Mouse (Mus musculus) myocyte (in vitro differentiated cells): ENCODE results near the gene Setd1a. TPM values are rescaled to one million over a fixed set of nuclear protein-coding genes. Genes with fewer than 3 reads are reported as not detected.
A peak's percentile ranks its signal among the peaks of the same experiment; 100 is the strongest.

ENCODE experiments used
- H3K27me3 ChIP-seq: one replicate; pipeline ENCODE4 v1.6.1; 2011; ENCODE audit not compliant: control insufficient read depth, insufficient read depth, insufficient read length
- H3K36me3 ChIP-seq: one replicate; pipeline ENCODE4 v1.6.1; 2011; ENCODE audit not compliant: control insufficient read depth, insufficient read depth
- H3K4me2 ChIP-seq: one replicate; pipeline ENCODE4 v1.6.1; 2011; ENCODE audit warnings: low read depth, control low read depth
- H3K4me3 ChIP-seq: one replicate; pipeline ENCODE4 v1.5.1; 2011; ENCODE audit warnings: mild to moderate bottlenecking, control low read depth, moderate library complexity
- H3K79me2 ChIP-seq: one replicate; pipeline ENCODE4 v1.6.1; 2011; ENCODE audit not compliant: control insufficient read depth, insufficient read depth
- H3ac ChIP-seq: one replicate; pipeline ENCODE4 v1.6.1; 2011; ENCODE audit not compliant: control insufficient read depth, insufficient read length
- CEBPB ChIP-seq: IDR thresholded peaks from 2 replicates; pipeline ENCODE4 v1.6.1; 2011; ENCODE audit warnings: mild to moderate bottlenecking, moderate library complexity; ENCODE audit not compliant: poor library complexity, insufficient read depth, severe bottlenecking
- E2F4 ChIP-seq: IDR thresholded peaks from one replicate; pipeline ENCODE4 v1.6.1; 2011; ENCODE audit warnings: mild to moderate bottlenecking, control low read depth, moderate library complexity; ENCODE audit not compliant: insufficient read depth
- MAX ChIP-seq: IDR thresholded peaks from one replicate; pipeline ENCODE4 v1.6.1; 2011; ENCODE audit warnings: low read depth, mild to moderate bottlenecking, control low read depth
- MYOD1 ChIP-seq, 3 experiments: IDR thresholded peaks; one replicate each; pipeline ENCODE4 v1.6.1; 2011; ENCODE audit warnings: control low read depth in 2 of 3, low read depth in 2 of 3, mild to moderate bottlenecking in 2 of 3, moderate library complexity in 1 of 3; ENCODE audit not compliant: insufficient read length in 2 of 3, control insufficient read depth in 1 of 3
- MYOG ChIP-seq, 3 experiments: IDR thresholded peaks; one replicate each; pipeline ENCODE4 v1.6.1; 2011; ENCODE audit warnings: control low read depth in 2 of 3, low read depth in 2 of 3, mild to moderate bottlenecking in 2 of 3; ENCODE audit not compliant: insufficient read length in 2 of 3, control insufficient read depth in 1 of 3, insufficient read depth in 1 of 3
- POLR2A ChIP-seq: IDR thresholded peaks from one replicate; pipeline ENCODE4 v1.6.1; 2011; ENCODE audit warnings: low read depth, mild to moderate bottlenecking, control low read depth, moderate library complexity; ENCODE audit not compliant: insufficient read length
- POLR2AphosphoS2 ChIP-seq: IDR thresholded peaks from one replicate; pipeline ENCODE4 v1.6.1; 2011; ENCODE audit warnings: low read depth, control low read depth; ENCODE audit not compliant: insufficient read length
- REST ChIP-seq: IDR thresholded peaks from one replicate; pipeline ENCODE4 v1.6.1; 2011; ENCODE audit warnings: mild to moderate bottlenecking, control low read depth, moderate library complexity; ENCODE audit not compliant: insufficient read depth, insufficient read length
- SRF ChIP-seq: IDR thresholded peaks from one replicate; pipeline ENCODE4 v1.6.1; 2011; ENCODE audit warnings: low read depth; ENCODE audit not compliant: control insufficient read depth, insufficient read length
- TCF12 ChIP-seq: IDR thresholded peaks from one replicate; pipeline ENCODE4 v1.6.1; 2011; ENCODE audit warnings: mild to moderate bottlenecking, control low read depth; ENCODE audit not compliant: poor library complexity, insufficient read depth, severe bottlenecking
- TCF3 ChIP-seq: IDR thresholded peaks from one replicate; pipeline ENCODE4 v1.6.1; 2011; ENCODE audit warnings: low read depth, control low read depth; ENCODE audit not compliant: insufficient read length
- USF1 ChIP-seq: IDR thresholded peaks from one replicate; pipeline ENCODE4 v1.6.1; 2011; ENCODE audit warnings: low read depth, mild to moderate bottlenecking, control low read depth, moderate library complexity
- polyA plus RNA-seq: library from polyadenylated mRNA; unstranded; fragments of >200 nt; fragmentation: generic; extraction: Trizol; gene quantifications from one replicate; pipeline ENCODE4 v1.2.1, GENCODE M21; 2012; ENCODE audit warnings: missing spikeins

Gene Setd1a
- polyA plus RNA-seq, 1 experiment, result 13.7 TPM

- Histone ChIP-seq H3K36me3 (peaks cover 16% of the 10 kb centered on the region), H3K79me2 (no peaks in the 10 kb centered on the region), H3K27me3 (no peaks in the 10 kb centered on the region), H3K4me3 (no peak overlapping the region), H3K4me2 (no peak overlapping the region), H3ac (no peak overlapping the region)
- no peak for TF ChIP-seq E2F4
- TF ChIP-seq REST, result no peak
- no peak for TF ChIP-seq POLR2AphosphoS2
- TF ChIP-seq MYOG (IDR thresholded peaks at IDR 0.05; ENCODE audit: control insufficient read depth in 1 of 3, insufficient read depth in 1 of 3, insufficient read length in 2 of 3, low read depth in 2 of 3), result no peak
- TF ChIP-seq SRF, result no peak
These were observed 22.1 kb downstream of the Setd1a start for GRCm38 (mm10) chr7:127798591-127798990.

GRCm38 (mm10) chr7:127799211-127799610 is 22.7 kb downstream of the Setd1a start:
- H3K4me2 ChIP-seq, result no peak overlapping the region
- no peak for TF ChIP-seq CEBPB
- no peak for TF ChIP-seq POLR2A
- H3K36me3 ChIP-seq, result peaks cover 16% of the 10 kb centered on the region
- H3K79me2 ChIP-seq, result no peaks in the 10 kb centered on the region
- H3K4me3 ChIP-seq, result no peak overlapping the region
- no peak overlapping the region for H3ac ChIP-seq
- H3K27me3 ChIP-seq, result no peaks in the 10 kb centered on the region

- peaks cover 14% of the 10 kb centered on the region for H3K36me3 ChIP-seq
These were observed 23.3 kb downstream of the Setd1a start for GRCm38 (mm10) chr7:127799738-127800137.

GRCm38 (mm10) chr7:127800435-127801009 is 24.1 kb downstream of the Setd1a start, which contains the start of gene Hsd3b7:
Hsd3b7 (plus strand) TSS chr7:127800604.
- no peaks in the 10 kb centered on the region for H3K27me3 ChIP-seq
- H3K79me2 ChIP-seq, result no peaks in the 10 kb centered on the region
- no peak within 1 kb of the TSS for H3ac ChIP-seq
- H3K4me3 ChIP-seq, result no peak within 1 kb of the TSS
- H3K36me3 ChIP-seq, result peaks cover 10% of the 10 kb centered on the region
- TF ChIP-seq POLR2A (peak; percentile 70), E2F4 (no peak), POLR2AphosphoS2 (peak; percentile 95), REST (no peak)
- peak within 1 kb of the TSS; percentile 74 for H3K4me2 ChIP-seq

More at GRCm38 (mm10) chr7:127799738-127800137, 23.3 kb downstream of the Setd1a start:
- no peak overlapping the region for H3ac ChIP-seq
- H3K27me3 ChIP-seq, result no peaks in the 10 kb centered on the region
- TF ChIP-seq CEBPB (no peak), REST (no peak), MYOD1 (IDR thresholded peaks at IDR 0.05; ENCODE audit: control insufficient read depth in 1 of 3, insufficient read length in 2 of 3, low read depth in 2 of 3) (no peak), POLR2AphosphoS2 (no peak), TCF3 (no peak), USF1 (no peak), TCF12 (no peak), E2F4 (no peak), MYOG (IDR thresholded peaks at IDR 0.05; ENCODE audit: control insufficient read depth in 1 of 3, insufficient read depth in 1 of 3, insufficient read length in 2 of 3, low read depth in 2 of 3) (no peak), MAX (no peak), SRF (no peak), POLR2A (no peak)
- no peak overlapping the region for H3K4me3 ChIP-seq
- H3K79me2 ChIP-seq, result no peaks in the 10 kb centered on the region
- no peak overlapping the region for H3K4me2 ChIP-seq

GRCm38 (mm10) chr7:127801010-127801621 is 24.6 kb downstream of the Setd1a start:
- Histone ChIP-seq H3K27me3 (no peaks in the 10 kb centered on the region), H3K4me2 (peak overlapping the region; percentile 74), H3K36me3 (peaks cover 10% of the 10 kb centered on the region), H3K79me2 (no peaks in the 10 kb centered on the region), H3K4me3 (no peak overlapping the region), H3ac (no peak overlapping the region)
- no peak for TF ChIP-seq CEBPB
- TF ChIP-seq POLR2A, result no peak
- no peak for TF ChIP-seq MYOD1 (IDR thresholded peaks at IDR 0.05; ENCODE audit: control insufficient read depth in 1 of 3, insufficient read length in 2 of 3, low read depth in 2 of 3)
- no peak for TF ChIP-seq REST
- TF ChIP-seq MAX, result no peak
- peak in 1 of 3 experiments; percentile 4 for TF ChIP-seq MYOG (IDR thresholded peaks at IDR 0.05; ENCODE audit: control insufficient read depth in 1 of 3, insufficient read depth in 1 of 3, insufficient read length in 2 of 3, low read depth in 2 of 3)
- TF ChIP-seq TCF12, result no peak
